Mouse (Mus musculus) forebrain, embryonic 10.5 days (tissue): ENCODE measurements at regions not wholly inside any gene's neighbourhood (a gene's known extent, or its start where the extent isn't known, plus 50 kb on each side); places are given as distances from the start of the nearest gene placed in this dataset. TPM values are rescaled to one million over a fixed set of nuclear protein-coding genes. Genes with fewer than 3 reads are reported as not detected.

Experiments used
- DNase-seq: peaks from one replicate; pipeline ENCODE4 v3.0.0-alpha.2; 2017; ENCODE audit warnings: low spot score; ENCODE audit errors: extremely low spot score
- H3K27ac ChIP-seq: fragments of 300-500 bp; sonication (generic); 2 replicates; pipeline ENCODE4 v1.5.1; 2016; ENCODE audit warnings: mild to moderate bottlenecking
- H3K27me3 ChIP-seq: fragments of 300-500 bp; sonication (generic); 2 replicates; pipeline ENCODE4 v1.6.1; 2016; ENCODE audit warnings: mild to moderate bottlenecking; ENCODE audit not compliant: poor library complexity, severe bottlenecking
- H3K36me3 ChIP-seq: fragments of 300-500 bp; sonication (generic); replicated peaks from 2 replicates; pipeline ENCODE4 v1.6.1; 2016; ENCODE audit warnings: mild to moderate bottlenecking, moderate library complexity
- H3K4me1 ChIP-seq: fragments of 300-500 bp; sonication (generic); 2 replicates; pipeline ENCODE4 v1.6.1; 2016
- H3K4me3 ChIP-seq: fragments of 300-500 bp; sonication (generic); 2 replicates; pipeline ENCODE4 v1.5.1; 2016; ENCODE audit warnings: mild to moderate bottlenecking, moderate library complexity
- H3K9me3 ChIP-seq: fragments of 300-500 bp; sonication (generic); 2 replicates; pipeline ENCODE4 v1.6.1; 2016; ENCODE audit warnings: mild to moderate bottlenecking, moderate library complexity
- WGBS: fragments of 180-500 bp; shearing (Covaris S2); methylation state at CpG from one replicate; pipeline ENCODE4 v1.1.7; 2016; 5-methylcytosine and 5-hydroxymethylcytosine counted together
- microRNA-seq: library from miRNA; unstranded; fragments of <30 nt; microRNA quantifications from one replicate; pipeline ENCODE4, GENCODE M21; 2017

DNA sequence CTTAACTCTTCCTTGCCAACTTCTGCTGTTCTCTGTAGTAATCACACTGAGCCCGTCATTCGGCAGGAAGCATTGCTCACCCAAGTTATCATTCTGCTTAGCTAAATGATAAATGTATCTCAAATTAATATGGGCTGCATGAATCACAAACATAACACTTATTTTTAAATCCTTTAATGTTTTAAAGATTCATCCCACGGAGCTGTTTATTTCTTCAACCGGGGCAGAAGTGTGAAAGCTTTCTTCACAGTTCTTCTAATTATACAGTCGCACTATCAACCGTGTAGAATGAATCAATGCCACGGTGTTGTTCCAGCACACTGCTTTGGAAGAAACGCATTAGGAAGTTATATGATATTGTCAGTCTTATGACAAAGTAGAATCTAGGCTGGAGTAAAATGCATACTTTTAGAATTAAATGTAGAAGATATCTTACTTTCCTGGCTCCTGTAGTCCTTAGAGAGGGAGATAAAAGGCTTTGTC, 121.3 kb upstream of the Syt1 start:
- no peak overlapping the region for H3K27ac ChIP-seq
- no peak overlapping the region for H3K4me3 ChIP-seq
- no peaks in the 10 kb centered on the region for H3K36me3 ChIP-seq
- WGBS = 82% methylated on average over 8 of the region's 8 CpGs
- H3K9me3 ChIP-seq = no peaks in the 10 kb centered on the region
- H3K4me1 ChIP-seq = no peaks in the 10 kb centered on the region
- no peaks in the 10 kb centered on the region for H3K27me3 ChIP-seq
- no peak for DNase-seq

DNA sequence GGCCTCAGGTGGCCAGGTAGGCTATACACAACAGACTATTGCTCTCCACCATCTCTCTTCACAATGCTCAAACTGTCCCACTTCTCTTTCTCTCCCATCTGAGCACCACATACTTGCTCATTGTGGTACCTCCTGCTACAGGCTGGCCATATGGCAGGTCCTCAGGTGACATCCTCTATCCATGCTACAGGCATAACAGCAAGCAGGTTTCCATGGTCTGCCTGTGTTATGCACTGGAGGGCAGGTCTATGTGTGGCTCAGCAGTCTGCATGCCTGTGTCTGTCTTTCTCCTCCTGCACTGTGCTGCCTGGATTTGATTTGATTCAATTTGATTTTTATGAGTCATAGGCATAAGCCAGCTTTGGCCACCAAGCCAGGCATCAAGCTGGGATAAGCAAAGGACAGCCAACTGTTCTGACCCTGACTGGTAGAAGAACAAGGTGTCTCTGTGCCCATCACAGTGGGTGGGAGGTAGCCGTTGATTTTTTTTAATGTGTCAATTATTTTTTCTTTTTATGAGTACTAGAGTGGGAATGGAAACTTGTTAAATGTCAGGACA, 118.8 kb upstream of the Syt1 start:
- Histone ChIP-seq H3K27ac (no peak overlapping the region), H3K4me3 (no peak overlapping the region), H3K27me3 (no peaks in the 10 kb centered on the region), H3K4me1 (no peaks in the 10 kb centered on the region), H3K36me3 (no peaks in the 10 kb centered on the region), H3K9me3 (no peaks in the 10 kb centered on the region)
- no peak for DNase-seq
- WGBS = 86% methylated on average over 1 of the region's 1 CpGs

GRCm38 (mm10) chr10:109129068-109129467, 118.3 kb upstream of the Syt1 start:
- 93% methylated on average over 3 of the region's 3 CpGs for WGBS
- Histone ChIP-seq H3K9me3 (no peaks in the 10 kb centered on the region), H3K36me3 (no peaks in the 10 kb centered on the region), H3K27me3 (no peaks in the 10 kb centered on the region), H3K27ac (no peak overlapping the region), H3K4me3 (no peak overlapping the region), H3K4me1 (no peaks in the 10 kb centered on the region)
- no peak for DNase-seq

- Histone ChIP-seq H3K4me1 (no peaks in the 10 kb centered on the region), H3K27ac (no peak overlapping the region), H3K36me3 (no peaks in the 10 kb centered on the region), H3K9me3 (no peaks in the 10 kb centered on the region), H3K4me3 (no peak overlapping the region), H3K27me3 (no peaks in the 10 kb centered on the region)
- DNase-seq = no peak
- WGBS = 93% methylated on average over 2 of the region's 2 CpGs
Observed at GRCm38 (mm10) chr10:109126699-109127098, 115.9 kb upstream of the Syt1 start.

DNA sequence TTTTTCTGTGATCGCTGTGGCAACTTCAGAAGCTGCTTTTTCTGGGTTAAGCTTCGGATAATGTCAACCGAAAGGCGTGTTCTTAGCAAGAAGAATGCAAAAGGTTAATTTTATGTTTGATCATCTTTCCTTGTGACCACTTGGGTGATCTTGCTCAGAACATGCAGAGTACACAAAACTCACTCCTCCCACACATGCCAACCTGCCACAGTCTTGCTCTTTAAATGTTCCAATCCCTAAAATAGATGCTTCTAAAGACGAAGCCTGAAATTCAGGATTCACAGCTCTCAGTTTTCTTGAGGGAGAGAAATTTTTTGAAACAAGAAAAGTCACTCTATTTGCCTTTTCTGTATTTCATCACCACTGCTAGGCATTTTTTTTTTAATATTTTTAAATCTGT, 106.4 kb upstream of the Syt1 start:
- H3K27me3 ChIP-seq = no peaks in the 10 kb centered on the region
- WGBS = 95% methylated on average over 5 of the region's 5 CpGs
- no peak for DNase-seq
- H3K27ac ChIP-seq = no peak overlapping the region
- no peaks in the 10 kb centered on the region for H3K4me1 ChIP-seq
- no peaks in the 10 kb centered on the region for H3K36me3 ChIP-seq
- no peaks in the 10 kb centered on the region for H3K9me3 ChIP-seq
- H3K4me3 ChIP-seq = no peak overlapping the region

DNA sequence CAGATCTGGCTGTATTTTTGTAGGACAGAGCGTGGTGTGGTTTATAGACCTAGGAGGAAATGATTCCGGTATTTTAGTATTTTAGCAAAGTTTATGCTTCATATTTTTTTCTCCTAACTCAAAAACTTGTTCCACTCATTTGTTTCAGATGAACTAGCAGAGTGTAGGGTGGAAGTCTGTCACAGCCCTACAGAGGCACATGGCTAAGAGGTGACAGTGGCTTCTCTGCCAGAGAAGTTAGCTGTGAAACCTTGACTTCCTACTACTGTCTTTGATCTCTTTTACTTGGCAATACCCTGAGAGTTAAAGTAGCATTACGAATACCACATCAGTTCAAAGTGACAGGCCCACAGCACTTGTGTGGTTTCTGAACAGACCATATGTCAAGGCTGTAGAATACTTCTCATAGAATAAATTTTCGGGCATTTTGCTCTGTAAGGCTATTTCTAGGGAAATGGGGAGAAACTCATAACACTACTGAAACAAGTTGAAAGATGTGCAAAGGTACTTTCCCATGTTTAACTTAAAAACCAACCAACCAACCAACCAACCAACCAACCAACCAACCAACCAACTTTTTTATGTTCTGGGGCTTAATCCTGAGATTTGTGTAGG, 104.3 kb upstream of the Syt1 start:
- no peak for DNase-seq
- Histone ChIP-seq H3K27me3 (no peaks in the 10 kb centered on the region), H3K4me1 (no peaks in the 10 kb centered on the region), H3K27ac (no peak overlapping the region), H3K9me3 (no peaks in the 10 kb centered on the region), H3K4me3 (no peak overlapping the region), H3K36me3 (no peaks in the 10 kb centered on the region)
- WGBS = 91% methylated on average over 4 of the region's 4 CpGs

- 80% methylated on average over 2 of the region's 2 CpGs for WGBS
- Histone ChIP-seq H3K36me3 (no peaks in the 10 kb centered on the region), H3K4me3 (no peak overlapping the region), H3K27me3 (no peaks in the 10 kb centered on the region), H3K9me3 (no peaks in the 10 kb centered on the region), H3K27ac (no peak overlapping the region), H3K4me1 (no peaks in the 10 kb centered on the region)
- DNase-seq = no peak
Observed at GRCm38 (mm10) chr10:109105781-109106180, 95.0 kb upstream of the Syt1 start.

GRCm38 (mm10) chr10:109092219-109092618, 81.4 kb upstream of the Syt1 start:
- Histone ChIP-seq H3K27me3 (peaks cover 6% of the 10 kb centered on the region; the same call in 1 of the 2 replicates), H3K36me3 (no peaks in the 10 kb centered on the region), H3K4me3 (no peak overlapping the region), H3K27ac (no peak overlapping the region), H3K4me1 (peaks cover 5% of the 10 kb centered on the region; the same call in 1 of the 2 replicates), H3K9me3 (no peaks in the 10 kb centered on the region)
- no peak for DNase-seq
- 83% methylated on average over 4 of the region's 4 CpGs for WGBS

- Histone ChIP-seq H3K4me1 (peaks cover 13% of the 10 kb centered on the region), H3K36me3 (no peaks in the 10 kb centered on the region), H3K4me3 (no peak overlapping the region), H3K27me3 (no peaks in the 10 kb centered on the region), H3K27ac (no peak overlapping the region), H3K9me3 (no peaks in the 10 kb centered on the region)
- no peak for DNase-seq
- WGBS = 23% methylated on average over 7 of the region's 7 CpGs
Observed at GRCm38 (mm10) chr10:109079773-109080172, 69.0 kb upstream of the Syt1 start.

- Histone ChIP-seq H3K4me1 (peaks cover 1% of the 10 kb centered on the region; the same call in 1 of the 2 replicates), H3K27ac (no peak overlapping the region), H3K27me3 (no peaks in the 10 kb centered on the region), H3K9me3 (no peaks in the 10 kb centered on the region), H3K36me3 (no peaks in the 10 kb centered on the region), H3K4me3 (no peak overlapping the region)
- WGBS = 88% methylated on average over 7 of the region's 7 CpGs
- DNase-seq = no peak
Observed at GRCm38 (mm10) chr10:109074218-109074617, 63.4 kb upstream of the Syt1 start.

Small RNA genes in the stretch of these regions (microRNA-seq; reads per million reads assigned to microRNA genes)
- not detected for gene Gm44495
